Mouse (Mus musculus): ENCODE results near the gene Scaf1.

GRCm38 (mm10) chr7:45020225-45020624 lies 4.1 kb upstream of the Scaf1 start:
- no peak for TF ChIP-seq CTCF (IDR thresholded peaks at IDR 0.05; ENCODE audit: borderline replicate concordance, insufficient read depth, low read length)
- TF ChIP-seq POLR2A (IDR thresholded peaks at IDR 0.05; ENCODE audit: low read depth, low read length), result no peak

All from embryonic fibroblast, embryonic 13.5 days (primary cell).